Mouse (Mus musculus): Measurements from ENCODE around the gene Map9. TPM values are rescaled to one million over a fixed set of nuclear protein-coding genes. Genes with fewer than 3 reads are reported as not detected.

Map9 gene
- polyA plus RNA-seq, 1 experiment: 0.99 TPM

DNA sequence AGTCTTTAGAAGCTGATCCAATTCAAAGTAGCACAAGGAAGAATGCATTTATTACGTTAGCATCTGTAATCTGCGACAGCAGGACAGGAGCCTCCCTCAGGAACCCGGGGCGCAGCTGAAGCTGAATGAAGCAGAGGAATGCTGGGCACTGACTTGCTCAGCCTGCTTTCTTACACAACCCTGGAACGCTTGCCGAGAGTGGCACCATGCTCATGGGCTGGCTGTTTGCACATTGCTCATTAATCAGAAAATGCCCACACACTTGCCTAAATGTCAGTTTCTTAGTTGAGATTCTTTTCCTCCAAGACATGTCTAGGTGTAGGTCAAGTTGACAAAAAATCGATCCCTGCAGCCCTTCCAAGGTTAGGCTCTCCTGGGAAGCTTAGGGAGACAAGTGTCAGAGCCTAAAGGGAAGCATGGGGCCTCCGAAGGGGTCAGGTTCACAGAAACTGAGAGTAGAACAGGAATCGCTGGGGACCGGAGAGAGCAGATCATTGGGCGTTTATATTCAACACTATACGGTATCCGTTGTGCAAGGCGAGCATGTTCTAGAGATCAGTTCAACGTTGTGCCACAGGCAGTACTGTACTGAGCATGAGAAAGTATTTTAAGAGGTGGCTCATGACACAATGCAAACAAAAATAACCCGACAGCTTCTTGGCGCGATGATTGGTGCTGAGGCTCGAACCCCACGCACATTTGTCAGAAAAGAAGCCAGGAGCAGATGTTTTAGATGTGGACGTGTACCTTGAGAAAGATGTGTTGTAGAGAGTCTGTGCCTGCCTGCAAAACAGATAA, 11.4 kb downstream of the Map9 start:
- no peaks in the 10 kb centered on the region; the same call in 1 of the 2 replicates for H3K36me3 ChIP-seq (ENCODE audit: control insufficient read depth, insufficient read depth, low read length)
- TF ChIP-seq POLR2A (IDR thresholded peaks at IDR 0.05; ENCODE audit: control insufficient read depth, low read depth, low read length) (no peak), CTCF (IDR thresholded peaks at IDR 0.05; ENCODE audit: control insufficient read depth, insufficient read depth, insufficient replicate concordance, low read depth, low read length) (no peak)
- no peaks in the 10 kb centered on the region for H3K4me1 ChIP-seq (ENCODE audit: control insufficient read depth, insufficient read depth, low read length)
- H3K27ac ChIP-seq (ENCODE audit: control insufficient read depth, insufficient read depth, low read depth, low read length): no peak overlapping the region
- no peaks in the 10 kb centered on the region for H3K27me3 ChIP-seq (ENCODE audit: control insufficient read depth, insufficient read depth, low read length)
- H3K4me3 ChIP-seq (ENCODE audit: control insufficient read depth, low read depth, low read length): no peak overlapping the region

DNA sequence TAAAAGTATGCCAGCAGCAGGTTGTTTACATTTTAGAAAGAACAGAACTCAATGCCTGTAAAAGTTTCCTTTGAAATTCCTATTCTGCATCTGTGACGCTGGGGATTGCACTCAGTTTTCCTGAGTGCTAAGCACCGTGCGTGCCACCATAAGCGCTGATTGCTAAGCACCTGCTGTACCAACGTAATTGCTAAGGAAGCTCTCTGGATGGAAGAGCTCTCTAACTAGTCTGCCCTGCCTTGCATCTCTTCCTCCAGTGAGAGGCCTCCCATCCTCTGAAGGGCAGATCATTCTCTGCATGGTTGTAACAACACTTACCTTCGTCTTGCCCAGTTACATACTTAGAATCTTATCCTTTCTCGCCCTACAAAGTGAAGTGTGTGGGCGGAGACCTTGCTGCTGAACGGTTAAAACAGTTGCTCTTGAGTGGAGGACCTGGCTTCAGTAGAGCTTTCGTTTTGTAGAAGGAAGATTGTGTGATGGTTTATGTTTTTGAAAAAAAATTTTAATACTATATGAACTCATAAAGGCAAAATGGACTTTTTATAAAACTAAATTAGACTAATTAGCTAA, 12.7 kb downstream of the Map9 start:
- Histone ChIP-seq H3K27ac (ENCODE audit: control insufficient read depth, insufficient read depth, low read depth, low read length) (no peak overlapping the region), H3K27me3 (ENCODE audit: control insufficient read depth, insufficient read depth, low read length) (no peaks in the 10 kb centered on the region), H3K4me3 (ENCODE audit: control insufficient read depth, low read depth, low read length) (no peak overlapping the region), H3K36me3 (ENCODE audit: control insufficient read depth, insufficient read depth, low read length) (no peaks in the 10 kb centered on the region; the same call in 1 of the 2 replicates), H3K4me1 (ENCODE audit: control insufficient read depth, insufficient read depth, low read length) (no peaks in the 10 kb centered on the region)
- TF ChIP-seq POLR2A (IDR thresholded peaks at IDR 0.05; ENCODE audit: control insufficient read depth, low read depth, low read length) (no peak), CTCF (IDR thresholded peaks at IDR 0.05; ENCODE audit: control insufficient read depth, insufficient read depth, insufficient replicate concordance, low read depth, low read length) (no peak)

DNA sequence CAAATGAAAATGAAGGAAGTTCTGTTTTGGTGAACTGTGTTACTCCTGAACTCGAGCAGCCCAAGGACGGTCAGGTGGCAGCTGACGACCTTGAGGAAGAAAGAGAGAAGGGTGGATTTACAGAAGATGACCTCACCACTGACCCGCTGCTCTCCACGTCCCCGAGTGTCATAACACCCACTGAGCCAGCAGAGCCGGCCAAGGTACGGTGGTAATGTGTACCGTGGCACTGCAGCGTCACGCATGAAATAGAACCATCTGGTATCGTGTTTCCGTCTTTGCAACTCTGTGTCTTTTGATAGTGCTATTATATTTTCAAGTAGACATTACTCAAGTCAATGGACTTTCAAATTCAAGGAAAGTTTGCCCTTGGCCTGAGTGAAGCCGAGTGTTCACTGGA, 19.1 kb downstream of the Map9 start:
- Histone ChIP-seq H3K27me3 (ENCODE audit: control insufficient read depth, insufficient read depth, low read length) (no peaks in the 10 kb centered on the region), H3K4me3 (ENCODE audit: control insufficient read depth, low read depth, low read length) (no peak overlapping the region), H3K4me1 (ENCODE audit: control insufficient read depth, insufficient read depth, low read length) (no peaks in the 10 kb centered on the region), H3K36me3 (ENCODE audit: control insufficient read depth, insufficient read depth, low read length) (no peaks in the 10 kb centered on the region; the same call in 1 of the 2 replicates), H3K27ac (ENCODE audit: control insufficient read depth, insufficient read depth, low read depth, low read length) (no peak overlapping the region)
- no peak for TF ChIP-seq POLR2A (IDR thresholded peaks at IDR 0.05; ENCODE audit: control insufficient read depth, low read depth, low read length)
- no peak for TF ChIP-seq CTCF (IDR thresholded peaks at IDR 0.05; ENCODE audit: control insufficient read depth, insufficient read depth, insufficient replicate concordance, low read depth, low read length)

DNA sequence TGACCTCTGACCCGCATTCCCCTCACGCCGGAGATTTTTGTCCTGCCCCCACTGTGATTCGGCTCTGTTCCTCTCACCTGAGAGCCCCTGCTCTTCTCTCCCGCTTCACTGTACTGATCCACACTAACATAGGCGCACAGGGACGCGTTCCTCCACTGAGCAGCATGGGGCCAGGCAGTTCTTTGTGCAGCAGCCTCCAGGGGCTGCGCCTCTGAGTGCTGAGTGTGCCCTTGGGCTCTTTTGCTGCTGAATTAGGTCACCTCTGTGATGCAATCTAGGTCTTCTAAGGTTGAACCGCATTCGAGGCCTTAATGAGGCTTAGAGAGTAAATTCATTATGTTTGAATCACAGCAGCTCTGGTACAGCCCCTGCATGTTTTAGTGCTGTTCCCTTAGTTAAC, 24.5 kb downstream of the Map9 start:
- H3K27ac ChIP-seq (ENCODE audit: control insufficient read depth, insufficient read depth, low read depth, low read length): no peak overlapping the region
- H3K36me3 ChIP-seq (ENCODE audit: control insufficient read depth, insufficient read depth, low read length): no peaks in the 10 kb centered on the region; the same call in 1 of the 2 replicates

DNA sequence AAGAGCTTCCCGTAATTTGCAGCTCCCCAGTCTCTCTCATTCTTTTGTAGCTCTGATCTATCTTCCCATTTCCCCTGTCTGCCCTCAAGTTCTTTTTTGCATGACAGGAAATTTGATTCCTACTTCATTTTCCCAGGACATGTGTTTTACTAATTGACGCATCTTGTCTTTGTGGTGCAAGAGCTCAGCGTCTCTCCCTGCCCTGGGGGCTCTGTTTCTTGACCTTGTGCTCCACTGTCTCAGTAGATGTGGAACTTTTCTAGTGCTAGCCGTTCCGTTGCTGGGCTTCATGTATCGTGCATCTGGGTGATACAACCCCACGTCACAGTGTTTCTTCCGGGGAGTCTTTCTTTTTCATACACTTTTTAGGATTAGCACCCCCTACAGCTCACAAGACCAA, 27.2 kb downstream of the Map9 start:
- Histone ChIP-seq H3K36me3 (ENCODE audit: control insufficient read depth, insufficient read depth, low read length) (no peaks in the 10 kb centered on the region; the same call in 1 of the 2 replicates), H3K27me3 (ENCODE audit: control insufficient read depth, insufficient read depth, low read length) (no peaks in the 10 kb centered on the region), H3K4me3 (ENCODE audit: control insufficient read depth, low read depth, low read length) (no peak overlapping the region), H3K4me1 (ENCODE audit: control insufficient read depth, insufficient read depth, low read length) (no peaks in the 10 kb centered on the region), H3K27ac (ENCODE audit: control insufficient read depth, insufficient read depth, low read depth, low read length) (no peak overlapping the region)
- TF ChIP-seq POLR2A (IDR thresholded peaks at IDR 0.05; ENCODE audit: control insufficient read depth, low read depth, low read length) (no peak), CTCF (IDR thresholded peaks at IDR 0.05; ENCODE audit: control insufficient read depth, insufficient read depth, insufficient replicate concordance, low read depth, low read length) (no peak)

More for the DNA sequence above, 24.5 kb downstream of the Map9 start:
- H3K27me3 ChIP-seq (ENCODE audit: control insufficient read depth, insufficient read depth, low read length): no peaks in the 10 kb centered on the region
- no peak overlapping the region for H3K4me3 ChIP-seq (ENCODE audit: control insufficient read depth, low read depth, low read length)
- TF ChIP-seq CTCF (IDR thresholded peaks at IDR 0.05; ENCODE audit: control insufficient read depth, insufficient read depth, insufficient replicate concordance, low read depth, low read length) (no peak), POLR2A (IDR thresholded peaks at IDR 0.05; ENCODE audit: control insufficient read depth, low read depth, low read length) (no peak)
- H3K4me1 ChIP-seq (ENCODE audit: control insufficient read depth, insufficient read depth, low read length): no peaks in the 10 kb centered on the region

DNA sequence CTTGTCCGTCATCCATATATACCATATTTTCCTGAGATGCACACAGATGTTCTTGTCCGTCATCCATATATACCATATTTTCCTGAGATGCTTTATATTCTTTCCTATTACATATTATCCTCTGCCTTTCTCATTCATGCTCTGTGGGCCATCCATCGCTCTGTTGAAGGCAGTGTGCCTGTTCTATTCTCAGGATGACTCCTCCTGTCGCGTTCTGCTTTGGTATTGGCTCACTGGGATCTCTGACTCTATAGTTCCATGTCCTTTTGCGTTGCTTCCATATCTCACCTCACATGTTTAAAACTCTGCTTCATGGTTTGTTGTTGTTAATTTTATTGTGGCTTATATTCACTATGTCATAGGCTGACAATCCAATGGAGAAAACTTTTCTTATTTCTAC, 48.0 kb downstream of the Map9 start:
- H3K4me3 ChIP-seq (ENCODE audit: control insufficient read depth, low read depth, low read length): no peak overlapping the region
- TF ChIP-seq CTCF (IDR thresholded peaks at IDR 0.05; ENCODE audit: control insufficient read depth, insufficient read depth, insufficient replicate concordance, low read depth, low read length) (no peak), POLR2A (IDR thresholded peaks at IDR 0.05; ENCODE audit: control insufficient read depth, low read depth, low read length) (no peak)
- H3K27ac ChIP-seq (ENCODE audit: control insufficient read depth, insufficient read depth, low read depth, low read length): no peak overlapping the region
- H3K4me1 ChIP-seq (ENCODE audit: control insufficient read depth, insufficient read depth, low read length): no peaks in the 10 kb centered on the region
- H3K36me3 ChIP-seq (ENCODE audit: control insufficient read depth, insufficient read depth, low read length): no peaks in the 10 kb centered on the region
- no peaks in the 10 kb centered on the region for H3K27me3 ChIP-seq (ENCODE audit: control insufficient read depth, insufficient read depth, low read length)

DNA sequence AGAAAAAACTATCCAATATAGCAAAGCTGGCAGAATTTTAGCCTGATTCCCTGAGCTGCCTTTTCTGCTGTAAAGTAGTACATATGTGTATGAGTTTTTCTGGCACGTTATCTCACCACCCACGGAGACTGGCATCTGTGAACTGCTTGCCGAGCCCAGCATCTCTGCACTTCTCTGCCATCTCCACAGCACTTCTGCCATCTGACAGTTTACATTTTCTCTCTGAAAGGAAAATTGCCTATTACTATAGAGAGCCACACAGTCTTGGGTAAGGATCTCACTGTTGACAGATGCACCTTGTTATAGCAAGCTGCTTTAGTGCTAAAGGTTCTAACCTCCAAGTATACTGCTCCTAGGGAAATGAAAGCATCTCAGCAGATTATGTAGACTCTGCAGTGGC, 48.5 kb downstream of the Map9 start:
- H3K36me3 ChIP-seq (ENCODE audit: control insufficient read depth, insufficient read depth, low read length): no peaks in the 10 kb centered on the region
- no peak for TF ChIP-seq CTCF (IDR thresholded peaks at IDR 0.05; ENCODE audit: control insufficient read depth, insufficient read depth, insufficient replicate concordance, low read depth, low read length)
- no peak for TF ChIP-seq POLR2A (IDR thresholded peaks at IDR 0.05; ENCODE audit: control insufficient read depth, low read depth, low read length)
- H3K27ac ChIP-seq (ENCODE audit: control insufficient read depth, insufficient read depth, low read depth, low read length): no peak overlapping the region
- no peaks in the 10 kb centered on the region for H3K27me3 ChIP-seq (ENCODE audit: control insufficient read depth, insufficient read depth, low read length)
- H3K4me3 ChIP-seq (ENCODE audit: control insufficient read depth, low read depth, low read length): no peak overlapping the region
- no peaks in the 10 kb centered on the region for H3K4me1 ChIP-seq (ENCODE audit: control insufficient read depth, insufficient read depth, low read length)

Measured in testis, adult 2 months (tissue).